Mouse (Mus musculus): ENCODE results near the gene Dpf2.

DNA sequence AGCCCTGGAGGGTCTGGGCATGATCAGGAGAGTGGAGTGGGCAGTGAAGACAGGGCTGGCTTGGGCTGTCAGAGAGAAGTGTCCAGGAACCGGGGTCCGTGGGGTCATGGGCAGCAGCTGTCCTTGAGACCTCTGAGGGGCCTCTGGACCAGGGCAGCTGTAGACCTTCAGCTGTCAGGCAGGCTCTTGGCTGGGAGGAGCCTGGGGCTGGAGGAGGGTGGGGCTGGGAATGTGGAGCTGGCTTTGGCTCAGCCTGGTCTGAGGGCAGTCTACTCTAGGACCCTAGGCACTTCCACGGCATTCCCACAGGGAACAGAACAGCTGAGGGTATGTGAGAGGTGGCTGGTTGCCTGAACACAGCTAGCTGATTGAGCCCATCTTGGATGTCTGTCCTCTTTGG lies 22.5 kb upstream of the Dpf2 start:
- TF ChIP-seq POLR2A (IDR thresholded peaks at IDR 0.05; ENCODE audit: low read depth, low read length): no peak
- no peak for TF ChIP-seq CTCF (conservative IDR thresholded peaks at IDR 0.05 in 1 of 2, IDR thresholded peaks at IDR 0.05 in 1 of 2; ENCODE audit: low read depth in 2 of 2, low read length in 2 of 2)
- no peak for TF ChIP-seq USF1 (IDR thresholded peaks at IDR 0.05; ENCODE audit: low read depth, low read length)
- no peak for TF ChIP-seq NELFE (IDR thresholded peaks at IDR 0.05; ENCODE audit: low read depth, low read length)
- TF ChIP-seq EP300 (IDR thresholded peaks at IDR 0.05; ENCODE audit: low read length): no peak
- TF ChIP-seq TBP (conservative IDR thresholded peaks at IDR 0.05; ENCODE audit: low read depth, low read length): no peak
- TF ChIP-seq NRF1 (IDR thresholded peaks at IDR 0.05; ENCODE audit: low read depth, low read length): no peak

All from CH12.LX (cell line).